ENCODE assay signal across 8 mouse cellular contexts in genomic region chr15:40475659-40476355, GRCm38 (mm10).
DNase-seq lines count a peak whose midpoint lies in the region.

No protein-coding gene starts in this region.

- DNase-seq in heart, adult 18-20 months = peak; percentile 29 to 50
- DNase-seq in heart, adult 11 months = no peak
- DNase-seq in urinary bladder, postnatal 14 days (ENCODE audit: low spot score) = peak; percentile 63
- no peak for DNase-seq in urinary bladder, adult 2 months (ENCODE audit: low spot score)
- DNase-seq in kidney, postnatal 25 days = peak; percentile 10 to 38
- DNase-seq in urinary bladder, postnatal 4 days (ENCODE audit: low spot score in 2 of 2) = peak; percentile 30 to 59
- DNase-seq in c-Kit-positive CD71-positive TER-119-positive erythroid progenitor cells, embryonic 14.5 days (ENCODE audit: low spot score) = no peak
- no peak for DNase-seq in testis, postnatal 10 days (ENCODE audit: low spot score)

Comparison
In these comparisons a context has a peak if more than half of its experiments do, and no peak if none do; other contexts are left out.
1. DNase-seq: peak in heart, adult 18-20 months (2 of 2), urinary bladder, postnatal 14 days (single experiment), kidney, postnatal 25 days (2 of 2) and urinary bladder, postnatal 4 days (2 of 2); none in heart, adult 11 months (single experiment), urinary bladder, adult 2 months (single experiment), c-Kit-positive CD71-positive TER-119-positive erythroid progenitor cells, embryonic 14.5 days (single experiment) and testis, postnatal 10 days (single experiment).